Mouse (Mus musculus) kidney, adult 8-10 months (tissue): Measurements from ENCODE around the gene Akap6.

Experiments
- DNase-seq, 2 experiments: peaks; one replicate each; pipeline ENCODE4 v3.0.0; 2022

The Akap6 gene

GRCm38 (mm10) chr12:53060903-53061302 lies 361.7 kb downstream of the Akap6 start:
- no peak for DNase-seq

GRCm38 (mm10) chr12:53061466-53062124 lies 362.4 kb downstream of the Akap6 start:
- no peak for DNase-seq

GRCm38 (mm10) chr12:53063003-53063402 lies 363.8 kb downstream of the Akap6 start:
- no peak for DNase-seq

- no peak for DNase-seq
These were observed 365.1 kb downstream of the Akap6 start for GRCm38 (mm10) chr12:53064241-53064760.

GRCm38 (mm10) chr12:53065031-53065785 lies 366.0 kb downstream of the Akap6 start:
- DNase-seq = no peak

GRCm38 (mm10) chr12:53066321-53066720 lies 367.1 kb downstream of the Akap6 start:
- DNase-seq = no peak

- DNase-seq = no peak
These were observed 371.7 kb downstream of the Akap6 start for GRCm38 (mm10) chr12:53070907-53071306.

GRCm38 (mm10) chr12:53076595-53077400 lies 377.6 kb downstream of the Akap6 start:
- no peak for DNase-seq

GRCm38 (mm10) chr12:53085789-53086188 lies 386.6 kb downstream of the Akap6 start:
- DNase-seq = no peak

- DNase-seq = no peak
These were observed 413.1 kb downstream of the Akap6 start for GRCm38 (mm10) chr12:53112276-53112675.

GRCm38 (mm10) chr12:53119352-53119751 lies 420.2 kb downstream of the Akap6 start:
- no peak for DNase-seq

- peak; percentile 12 to 14 for DNase-seq
These were observed 424.9 kb downstream of the Akap6 start for GRCm38 (mm10) chr12:53124131-53124530.

GRCm38 (mm10) chr12:53124696-53125095 lies 425.5 kb downstream of the Akap6 start:
- DNase-seq = no peak

GRCm38 (mm10) chr12:53125286-53125685 lies 426.1 kb downstream of the Akap6 start:
- DNase-seq = no peak

GRCm38 (mm10) chr12:53134196-53134595 lies 435.0 kb downstream of the Akap6 start:
- no peak for DNase-seq

GRCm38 (mm10) chr12:53137331-53137730 lies 438.1 kb downstream of the Akap6 start:
- DNase-seq = no peak

GRCm38 (mm10) chr12:53144122-53144695 lies 445.0 kb downstream of the Akap6 start:
- no peak for DNase-seq

GRCm38 (mm10) chr12:53144760-53145159 lies 445.6 kb downstream of the Akap6 start:
- no peak for DNase-seq

- DNase-seq = no peak
These were observed 446.3 kb downstream of the Akap6 start for GRCm38 (mm10) chr12:53145516-53145915.

GRCm38 (mm10) chr12:53146460-53147050 lies 447.4 kb downstream of the Akap6 start:
- no peak for DNase-seq

- no peak for DNase-seq
These were observed 448.5 kb downstream of the Akap6 start for GRCm38 (mm10) chr12:53147696-53148095.

- DNase-seq = no peak
These were observed 469.2 kb downstream of the Akap6 start for GRCm38 (mm10) chr12:53168189-53169003.
